Mouse (Mus musculus) megakaryocyte, adult 5-6 weeks (primary cell): ENCODE results near the gene Me3. TPM values are rescaled to one million over a fixed set of nuclear protein-coding genes. Genes with fewer than 3 reads are reported as not detected.

Experiments
- ATAC-seq: 2 replicates; pipeline ENCODE4 v1.8.0; 2016; ENCODE audit warnings: mild to moderate bottlenecking, inconsistent platforms; ENCODE audit not compliant: poor library complexity, severe bottlenecking
- total RNA-seq, 2 experiments: library from RNA; stranded (forward) in 1 of 2; stranded (reverse) in 1 of 2; fragments of 153-499, 151-499 nt in 1 of 2; fragments of 221-1000, 200-1000 nt in 1 of 2; gene quantifications; 2 replicates each; pipeline versions ENCODE4 v1.2.3 to v1.2.4; 2015 to 2017

The Me3 gene
- total RNA-seq, 2 experiments from 2014 or later, result not detected

DNA sequence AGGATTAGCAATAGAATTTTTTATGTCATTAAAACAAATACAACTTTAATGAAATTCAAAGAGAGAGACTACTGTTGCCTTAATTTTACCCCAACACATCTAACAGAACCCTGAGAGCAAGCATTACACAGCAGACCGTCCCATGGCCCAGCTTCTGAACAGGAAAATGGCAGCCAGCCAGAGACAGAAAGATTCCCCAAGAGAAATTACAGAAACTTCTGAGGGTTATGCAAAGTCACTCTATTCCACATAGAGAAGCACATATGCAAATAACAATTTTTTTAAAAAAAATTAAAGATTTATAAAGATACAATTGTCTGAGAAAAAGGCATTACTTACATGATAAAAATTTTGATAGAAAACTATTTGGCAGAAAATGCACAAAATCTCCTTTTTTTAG, 247.5 kb downstream of the Me3 start:
- no peak for ATAC-seq

DNA sequence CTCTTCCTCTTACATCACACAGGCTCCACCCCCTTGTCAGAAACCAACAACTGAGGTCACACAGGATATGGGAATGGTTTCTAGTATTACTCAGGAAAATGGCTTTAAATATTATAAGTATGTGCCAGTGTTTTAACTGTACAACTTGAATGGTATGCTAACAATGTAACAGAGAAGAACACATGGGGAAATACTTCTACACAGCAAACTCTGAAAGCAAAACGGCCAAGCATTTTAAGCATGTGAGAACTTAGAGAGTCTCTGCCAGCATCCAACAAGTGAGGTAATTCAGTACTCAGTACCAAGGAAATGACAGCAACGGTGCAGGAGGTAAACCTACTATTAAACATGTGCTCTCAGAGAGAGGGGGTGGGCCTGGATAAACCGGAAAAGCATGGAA, 252.4 kb downstream of the Me3 start:
- ATAC-seq, result no peak

DNA sequence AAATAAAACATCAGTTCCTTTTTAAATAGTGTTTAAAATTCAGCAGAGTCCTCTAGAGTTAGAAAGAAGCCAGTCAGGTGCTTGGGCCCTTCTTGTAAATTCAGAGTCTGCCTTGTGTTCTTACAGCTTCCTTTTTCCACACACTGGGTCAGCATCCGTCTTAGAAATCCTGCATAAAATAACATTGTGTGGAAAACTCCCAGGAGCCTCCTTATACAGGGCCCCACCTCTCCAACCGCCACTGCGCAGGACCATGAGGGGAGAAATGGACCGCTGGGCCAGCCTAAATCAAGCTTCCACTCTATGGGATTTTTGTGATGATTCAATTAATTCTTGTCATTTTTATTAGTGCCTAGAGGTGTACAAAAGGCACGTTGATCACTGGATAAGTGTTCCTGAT, 259.2 kb downstream of the Me3 start:
- no peak for ATAC-seq

DNA sequence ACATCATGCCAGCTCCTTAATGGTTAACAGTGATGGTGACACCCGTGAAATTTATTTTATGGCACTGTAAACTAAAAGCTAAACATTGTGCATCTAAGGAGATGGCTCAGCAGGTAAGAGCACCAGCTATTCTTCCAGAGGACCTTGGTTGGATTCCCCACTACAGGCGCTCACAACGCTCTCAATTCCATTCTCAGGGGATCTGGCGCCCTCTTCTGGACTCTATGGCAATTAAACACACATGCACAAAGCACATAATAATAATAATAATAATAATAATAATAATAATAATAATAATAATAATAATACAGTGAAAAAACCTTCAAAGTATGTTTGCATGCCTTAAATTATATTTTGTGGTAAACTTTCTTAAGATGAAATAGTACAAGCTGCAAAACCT, 259.7 kb downstream of the Me3 start:
- ATAC-seq, result no peak

DNA sequence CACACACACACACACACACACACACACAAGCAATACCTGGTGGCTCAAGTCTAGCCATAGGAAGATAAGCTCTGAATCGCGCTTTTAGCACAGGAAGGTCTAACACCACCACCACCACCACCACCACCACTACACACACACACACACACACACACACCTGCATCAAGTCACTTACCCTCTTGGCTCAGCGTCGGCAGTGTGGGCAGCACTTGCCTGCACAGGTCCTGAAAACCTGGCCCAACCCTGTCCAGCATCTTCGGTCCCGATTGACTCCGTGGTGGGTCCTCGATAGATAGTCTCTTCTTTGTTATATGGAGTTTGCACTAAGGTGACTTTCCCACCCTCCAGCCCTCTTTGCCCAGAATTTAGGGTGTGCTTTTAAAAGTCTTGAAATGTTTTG, 270.8 kb downstream of the Me3 start:
- ATAC-seq, result no peak

GRCm38 (mm10) chr7:89903442-89904343, 271.5 kb downstream of the Me3 start, which contains the start of gene Ccdc81:
Gene Ccdc81 (minus strand): TSS chr7:89903629.
- ATAC-seq, result no peak

Other genes starting within 250 kb of the Me3 start
- 29.9 and 31.6 TPM in 2 replicates for gene Tmem135, start 228.2 kb upstream of the Me3 start, total RNA-seq (2015)
- 18.7 and 26.5 TPM in 2 replicates for gene Tmem135, start 228.2 kb upstream of the Me3 start, total RNA-seq (2017)
- 4.8 TPM in 2 replicates for gene Fzd4, start 228.0 kb upstream of the Me3 start, total RNA-seq (2015)
- 4.0 and 5.0 TPM in 2 replicates for gene Fzd4, start 228.0 kb upstream of the Me3 start, total RNA-seq (2017)
- gene Prss23, start 105.2 kb upstream of the Me3 start, total RNA-seq (2015), result not detected in 2 replicates
- 0.26 TPM in 1 of 2 replicates, not detected in the other for gene Prss23, start 105.2 kb upstream of the Me3 start, total RNA-seq (2017)